Mouse (Mus musculus) heart, embryonic 14.5 days (tissue): ENCODE data around the gene Tmc3. TPM values are rescaled to one million over a fixed set of nuclear protein-coding genes. Genes with fewer than 3 reads are reported as not detected.
A peak's percentile ranks its signal among the peaks of the same experiment; 100 is the strongest.

Experiments used
- ATAC-seq: fragments of 200-750 bp; cut with Nextera tagmentation; 2 replicates; pipeline ENCODE4 v1.8.0; 2017; ENCODE audit warnings: low read depth, moderate TSS enrichment; ENCODE audit not compliant: insufficient number of reproducible peaks, insufficient read depth, low FRiP score
- H3K27ac ChIP-seq, 2 experiments: fragments of 200-500 bp in 1 of 2; fragments of 300-500 bp in 1 of 2; sonication (generic) in 1 of 2; replicated peaks in 1 of 2; 2 replicates each; pipeline ENCODE4 v1.5.1; 2012 to 2014; ENCODE audit warnings: low read depth in 2 of 2, low read length in 2 of 2, control low read depth in 1 of 2, mild to moderate bottlenecking in 1 of 2, mixed read lengths in 1 of 2; ENCODE audit not compliant: control insufficient read depth in 1 of 2, insufficient read depth in 1 of 2
- H3K27me3 ChIP-seq: fragments of 300-500 bp; sonication (generic); 2 replicates; pipeline ENCODE4 v1.6.1; 2014; ENCODE audit warnings: mild to moderate bottlenecking, low read length, control low read depth; ENCODE audit not compliant: control insufficient read depth, insufficient read depth
- H3K36me3 ChIP-seq: fragments of 300-500 bp; sonication (generic); 2 replicates; pipeline ENCODE4 v1.6.1; 2014; ENCODE audit warnings: mild to moderate bottlenecking, control low read depth, low read length, mixed read lengths; ENCODE audit not compliant: control insufficient read depth, insufficient read depth
- H3K4me1 ChIP-seq, 2 experiments: fragments of 200-500 bp in 1 of 2; fragments of 300-500 bp in 1 of 2; sonication (generic) in 1 of 2; 2 replicates each; pipeline ENCODE4 v1.6.1; 2012 to 2014; ENCODE audit warnings: low read length in 2 of 2, control low read depth in 1 of 2, mixed read lengths in 1 of 2; ENCODE audit not compliant: control insufficient read depth in 2 of 2, insufficient read depth in 2 of 2
- H3K4me2 ChIP-seq: fragments of 300-500 bp; sonication (generic); 2 replicates; pipeline ENCODE4 v1.6.1; 2014; ENCODE audit warnings: mild to moderate bottlenecking, low read length
- H3K4me3 ChIP-seq, 2 experiments: fragments of 200-500 bp in 1 of 2; fragments of 300-500 bp in 1 of 2; sonication (generic) in 1 of 2; 2 replicates each; pipeline ENCODE4 v1.5.1; 2012 to 2014; ENCODE audit warnings: low read length in 2 of 2, mild to moderate bottlenecking in 2 of 2, control low read depth in 1 of 2, low read depth in 1 of 2, moderate library complexity in 1 of 2; ENCODE audit not compliant: control insufficient read depth in 1 of 2, insufficient read depth in 1 of 2
- H3K9ac ChIP-seq: fragments of 300-500 bp; sonication (generic); 2 replicates; pipeline ENCODE4 v1.6.1; 2014; ENCODE audit warnings: mild to moderate bottlenecking, low read length
- H3K9me3 ChIP-seq: fragments of 300-500 bp; sonication (generic); 2 replicates; pipeline ENCODE4 v1.6.1; 2016; ENCODE audit warnings: low read length, control low read depth; ENCODE audit not compliant: control insufficient read depth
- WGBS: fragments of 180-500 bp; shearing (Covaris S2); extraction: QIAGEN DNeasy Blood & Tissue Kit; methylation state at CpG from one replicate; pipeline ENCODE4 v1.1.7; 2014; 5-methylcytosine and 5-hydroxymethylcytosine counted together
- polyA plus RNA-seq: library from polyadenylated mRNA; unstranded; fragments of >200 nt; fragmentation: Nextera tagmentation; extraction: Ambion mirVana; gene quantifications from 2 replicates; pipeline ENCODE4 v1.2.1, GENCODE M21; 2014

Gene Tmc3
- polyA plus RNA-seq, 1 experiment from 2014 or later = 0.38 TPM

GRCm38 (mm10) chr7:83652498-83652897 lies 67.8 kb downstream of the Tmc3 start:
- Histone ChIP-seq H3K9me3 (no peaks in the 10 kb centered on the region), H3K9ac (no peak overlapping the region), H3K4me2 (no peak overlapping the region), H3K27ac (no peak overlapping the region), H3K4me1 (no peaks in the 10 kb centered on the region), H3K36me3 (no peaks in the 10 kb centered on the region), H3K4me3 (no peak overlapping the region), H3K27me3 (no peaks in the 10 kb centered on the region)
- no peak for ATAC-seq
- WGBS = 81% methylated on average over 5 of the region's 5 CpGs

DNA sequence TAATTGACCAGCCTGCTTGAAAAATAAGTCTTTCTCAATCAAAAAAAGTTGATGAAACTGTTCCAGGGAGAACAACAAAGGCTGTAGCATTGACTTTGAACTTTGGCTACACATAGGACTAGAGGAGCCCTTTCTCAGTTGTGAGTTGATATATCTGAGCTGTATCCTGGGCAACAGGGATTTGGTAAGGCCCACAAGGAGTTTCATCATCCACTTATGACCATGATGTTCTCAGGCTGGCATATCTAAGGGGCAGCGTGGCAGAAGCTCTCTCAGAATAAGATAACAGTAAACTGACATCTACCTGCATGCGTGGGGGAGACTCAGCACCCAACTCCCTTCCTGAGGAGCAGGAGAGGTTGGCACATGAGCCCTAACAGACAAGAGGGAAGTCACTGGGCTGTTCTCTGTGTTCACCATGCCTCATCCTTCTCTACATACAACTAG lies 68.9 kb downstream of the Tmc3 start:
- WGBS = 71% methylated on average over 2 of the region's 2 CpGs
- Histone ChIP-seq H3K4me1 (no peaks in the 10 kb centered on the region), H3K4me3 (no peak overlapping the region), H3K27ac (no peak overlapping the region), H3K9ac (no peak overlapping the region), H3K9me3 (0 out of 2 replicates have a peak, but pooled peaks cover 2% of the 10 kb centered on the region), H3K36me3 (no peaks in the 10 kb centered on the region), H3K4me2 (0 out of 2 replicates have a peak overlapping the region, but pooled peaks have one; percentile 22), H3K27me3 (no peaks in the 10 kb centered on the region)
- ATAC-seq = no peak

DNA sequence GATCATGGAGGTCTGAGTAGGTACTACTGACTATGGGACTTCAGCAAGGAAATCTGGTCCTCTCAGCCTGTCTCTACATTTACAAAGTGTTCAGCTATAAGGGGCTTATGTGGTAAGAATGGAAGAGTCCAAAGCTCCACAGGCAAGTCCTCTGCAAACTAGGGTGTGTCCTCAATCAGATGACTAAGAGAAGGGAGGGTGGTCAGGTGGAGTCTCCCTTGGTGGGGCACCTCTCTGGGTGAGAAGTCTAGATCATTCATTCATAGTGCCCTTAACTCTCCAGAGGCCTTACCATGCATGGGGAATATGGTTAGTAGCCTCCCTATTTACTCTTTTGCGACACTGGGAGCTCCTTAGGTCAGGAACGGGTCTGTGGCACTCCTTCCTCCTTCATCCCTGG lies 69.5 kb downstream of the Tmc3 start:
- Histone ChIP-seq H3K4me2 (peak overlapping the region; percentile 22; the same call in 1 of the 2 replicates), H3K27ac (no peak overlapping the region), H3K4me3 (no peak overlapping the region; a peak in 1 of 4 replicates)

DNA sequence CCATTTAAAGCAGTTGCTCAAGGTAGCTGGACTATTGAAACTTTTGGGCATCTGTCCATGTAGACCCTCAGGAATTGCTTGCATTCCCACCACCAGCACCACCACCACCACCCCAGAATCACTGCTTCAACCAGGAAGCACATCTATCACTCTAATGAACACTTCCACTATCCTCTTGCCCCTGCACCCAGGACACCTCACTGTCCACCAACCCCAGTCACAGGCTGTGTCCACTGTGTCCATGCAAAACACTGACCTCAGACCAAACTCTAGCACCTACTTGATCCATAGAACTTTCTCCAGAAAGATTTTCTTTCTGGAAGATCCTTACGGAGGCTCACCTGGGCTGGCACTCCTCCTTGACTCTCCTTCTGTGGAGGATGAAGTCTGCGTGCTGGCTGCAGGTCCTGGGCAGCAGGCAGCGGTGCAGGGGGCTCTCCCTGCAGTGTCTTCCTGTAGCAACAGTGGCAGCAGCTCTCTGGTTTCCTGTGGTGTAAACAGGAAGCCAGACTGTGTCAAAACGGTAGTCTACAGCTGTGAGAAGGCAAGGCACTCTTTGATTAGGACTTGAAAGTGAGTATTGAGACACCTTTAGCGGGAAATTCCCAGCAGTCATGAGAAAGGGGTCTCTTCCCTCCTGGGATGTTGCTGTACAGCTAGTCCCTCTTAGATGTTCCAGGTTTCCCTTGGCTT lies 70.4 kb downstream of the Tmc3 start:
- ATAC-seq = no peak
- peak overlapping the region; percentile 21 to 53; a peak in 3 of 4 replicates for H3K27ac ChIP-seq
- 59% methylated on average over 5 of the region's 5 CpGs for WGBS

More for the DNA sequence above, 69.5 kb downstream of the Tmc3 start:
- H3K9me3 ChIP-seq = 0 out of 2 replicates have a peak, but pooled peaks cover 2% of the 10 kb centered on the region
- no peaks in the 10 kb centered on the region for H3K36me3 ChIP-seq
- ATAC-seq = no peak
- H3K27me3 ChIP-seq = no peaks in the 10 kb centered on the region
- no peak overlapping the region for H3K9ac ChIP-seq
- WGBS = 69% methylated on average over 2 of the region's 2 CpGs
- H3K4me1 ChIP-seq = no peaks in the 10 kb centered on the region

GRCm38 (mm10) chr7:83658716-83659115 lies 74.0 kb downstream of the Tmc3 start:
- H3K9me3 ChIP-seq = 0 out of 2 replicates have a peak, but pooled peaks cover 2% of the 10 kb centered on the region
- no peaks in the 10 kb centered on the region for H3K27me3 ChIP-seq
- no peak overlapping the region for H3K4me3 ChIP-seq
- ATAC-seq = no peak
- no peak overlapping the region for H3K9ac ChIP-seq
- H3K4me2 ChIP-seq = no peak overlapping the region
- H3K4me1 ChIP-seq = no peaks in the 10 kb centered on the region
- WGBS = 78% methylated on average over 1 of the region's 1 CpGs
- H3K36me3 ChIP-seq = no peaks in the 10 kb centered on the region
- 0 out of 4 replicates have a peak overlapping the region, but pooled peaks have one; percentile 22 to 50 for H3K27ac ChIP-seq

More for the DNA sequence above, 70.4 kb downstream of the Tmc3 start:
- Histone ChIP-seq H3K9ac (no peak overlapping the region), H3K27me3 (no peaks in the 10 kb centered on the region), H3K4me2 (peak overlapping the region; percentile 22), H3K36me3 (no peaks in the 10 kb centered on the region), H3K4me1 (no peaks in the 10 kb centered on the region), H3K9me3 (0 out of 2 replicates have a peak, but pooled peaks cover 2% of the 10 kb centered on the region), H3K4me3 (peak overlapping the region in 1 of 2 experiments; percentile 6; a peak in 2 of 4 replicates)

DNA sequence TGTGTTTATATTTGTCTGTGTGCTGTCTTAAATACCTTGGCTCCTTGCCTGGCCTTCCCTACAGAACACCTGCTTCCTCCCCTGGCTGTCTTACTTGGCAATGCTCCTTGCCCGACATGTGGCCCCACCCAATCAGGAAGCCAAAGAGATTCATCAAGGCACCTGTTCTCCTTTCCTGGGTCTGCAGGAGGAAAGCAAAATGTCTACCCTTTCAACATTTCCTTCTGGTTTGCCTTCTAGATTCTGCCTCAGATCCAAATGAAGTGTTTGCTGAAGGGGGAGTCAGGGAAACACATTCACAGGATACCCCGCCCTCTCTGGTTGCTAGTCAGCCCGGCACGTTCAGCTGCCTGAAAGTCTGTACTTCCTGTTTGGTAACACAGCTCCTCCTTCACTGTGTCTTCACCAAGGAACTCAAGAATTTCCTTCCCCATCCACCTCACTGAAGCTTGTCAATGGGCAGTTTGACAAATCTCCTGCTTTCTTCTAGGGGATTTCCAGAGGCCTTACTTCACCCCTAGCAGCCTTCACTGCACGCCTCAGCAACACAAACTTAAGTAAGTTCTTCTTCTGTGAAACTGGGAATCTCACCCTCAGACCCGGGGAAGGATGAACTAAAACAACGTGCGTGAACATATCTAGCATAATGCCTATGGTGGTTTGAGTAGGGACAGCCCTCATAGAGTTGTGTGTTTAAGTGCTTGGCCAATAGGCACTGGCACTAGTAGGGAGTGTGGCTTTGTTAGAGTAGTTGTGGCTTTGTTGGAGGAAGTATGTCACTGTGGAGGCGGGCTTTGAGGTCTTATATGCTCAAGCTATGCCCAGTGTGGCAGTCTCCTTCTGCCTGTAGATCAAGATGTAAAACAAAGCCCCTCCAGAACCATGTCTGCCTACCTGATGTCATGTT lies 74.7 kb downstream of the Tmc3 start:
- H3K36me3 ChIP-seq = no peaks in the 10 kb centered on the region
- H3K9me3 ChIP-seq = 0 out of 2 replicates have a peak, but pooled peaks cover 2% of the 10 kb centered on the region
- WGBS = 76% methylated on average over 9 of the region's 9 CpGs
- H3K9ac ChIP-seq = no peak overlapping the region
- H3K4me2 ChIP-seq = no peak overlapping the region
- no peaks in the 10 kb centered on the region for H3K27me3 ChIP-seq
- no peak for ATAC-seq
- H3K4me3 ChIP-seq = no peak overlapping the region
- H3K4me1 ChIP-seq = no peaks in the 10 kb centered on the region
- peak overlapping the region; percentile 10 to 50; a peak in 1 of 4 replicates for H3K27ac ChIP-seq

- H3K36me3 ChIP-seq = no peaks in the 10 kb centered on the region
- no peak overlapping the region for H3K4me2 ChIP-seq
- no peaks in the 10 kb centered on the region for H3K4me1 ChIP-seq
- no peak overlapping the region for H3K4me3 ChIP-seq
- no peaks in the 10 kb centered on the region for H3K27me3 ChIP-seq
- H3K9ac ChIP-seq = no peak overlapping the region
- no peak overlapping the region for H3K27ac ChIP-seq
- 0 out of 2 replicates have a peak, but pooled peaks cover 2% of the 10 kb centered on the region for H3K9me3 ChIP-seq
- 86% methylated on average over 11 of the region's 11 CpGs for WGBS
- ATAC-seq = no peak
Observed at GRCm38 (mm10) chr7:83660273-83660691, 75.6 kb downstream of the Tmc3 start.
